Mouse (Mus musculus) limb, embryonic 10.5 days (tissue): ENCODE results near the gene Adgrg7. TPM values are rescaled to one million over a fixed set of nuclear protein-coding genes. Genes with fewer than 3 reads are reported as not detected.

Experiments used
- DNase-seq: peaks from one replicate; pipeline ENCODE4 v3.0.0-alpha.2; 2017; ENCODE audit warnings: low spot score
- H3K27ac ChIP-seq: fragments of 300-500 bp; sonication (generic); 2 replicates; pipeline ENCODE4 v1.5.1; 2016; ENCODE audit warnings: mild to moderate bottlenecking
- H3K27me3 ChIP-seq: fragments of 300-500 bp; sonication (generic); 2 replicates; pipeline ENCODE4 v1.6.1; 2016; ENCODE audit warnings: low read depth, mild to moderate bottlenecking; ENCODE audit not compliant: poor library complexity, severe bottlenecking
- H3K36me3 ChIP-seq: fragments of 300-500 bp; sonication (generic); 2 replicates; pipeline ENCODE4 v1.6.1; 2016; ENCODE audit warnings: mild to moderate bottlenecking, moderate library complexity
- H3K4me1 ChIP-seq: fragments of 300-500 bp; sonication (generic); 2 replicates; pipeline ENCODE4 v1.6.1; 2016
- H3K4me3 ChIP-seq: fragments of 300-500 bp; sonication (generic); 2 replicates; pipeline ENCODE4 v1.5.1; 2016; ENCODE audit warnings: mild to moderate bottlenecking, moderate library complexity
- H3K9me3 ChIP-seq: fragments of 300-500 bp; sonication (generic); replicated peaks from 2 replicates; pipeline ENCODE4 v1.6.1; 2016; ENCODE audit warnings: mild to moderate bottlenecking
- WGBS: fragments of 180-500 bp; shearing (Covaris S2); methylation state at CpG from one replicate; pipeline ENCODE4 v1.1.7; 2016; 5-methylcytosine and 5-hydroxymethylcytosine counted together
- polyA plus RNA-seq: library from polyadenylated mRNA; unstranded; fragments of >200 nt; fragmentation: Nextera tagmentation; extraction: Ambion mirVana; gene quantifications from 2 replicates; pipeline ENCODE4 v1.2.1, GENCODE M21; 2016

The Adgrg7 gene
- polyA plus RNA-seq, 1 experiment from 2014 or later: not detected

GRCm38 (mm10) chr16:56690715-56691114, 104.9 kb downstream of the Adgrg7 start:
- no peaks in the 10 kb centered on the region for H3K9me3 ChIP-seq
- no peaks in the 10 kb centered on the region for H3K4me1 ChIP-seq
- no peak for DNase-seq
- no peaks in the 10 kb centered on the region for H3K27me3 ChIP-seq
- no peak overlapping the region for H3K27ac ChIP-seq
- WGBS: 93% methylated on average over 7 of the region's 7 CpGs
- peaks cover 84% of the 10 kb centered on the region for H3K36me3 ChIP-seq
- H3K4me3 ChIP-seq: no peak overlapping the region

GRCm38 (mm10) chr16:56686747-56687146, 108.9 kb downstream of the Adgrg7 start:
- WGBS: 95% methylated on average over 5 of the region's 5 CpGs
- H3K4me3 ChIP-seq: no peak overlapping the region
- H3K27ac ChIP-seq: no peak overlapping the region
- no peak for DNase-seq
- H3K27me3 ChIP-seq: no peaks in the 10 kb centered on the region
- no peaks in the 10 kb centered on the region for H3K4me1 ChIP-seq
- H3K9me3 ChIP-seq: no peaks in the 10 kb centered on the region
- peaks cover 64% of the 10 kb centered on the region for H3K36me3 ChIP-seq

GRCm38 (mm10) chr16:56681010-56681645, 114.5 kb downstream of the Adgrg7 start:
- Histone ChIP-seq H3K4me1 (no peaks in the 10 kb centered on the region), H3K4me3 (no peak overlapping the region), H3K27ac (no peak overlapping the region), H3K36me3 (peaks cover 17% of the 10 kb centered on the region), H3K27me3 (no peaks in the 10 kb centered on the region), H3K9me3 (no peaks in the 10 kb centered on the region)
- no peak for DNase-seq
- 90% methylated on average over 8 of the region's 8 CpGs for WGBS

GRCm38 (mm10) chr16:56677146-56677545, 118.5 kb downstream of the Adgrg7 start:
- DNase-seq: no peak
- no peaks in the 10 kb centered on the region for H3K9me3 ChIP-seq
- 79% methylated on average over 4 of the region's 4 CpGs for WGBS
- H3K27ac ChIP-seq: no peak overlapping the region
- H3K4me3 ChIP-seq: no peak overlapping the region
- no peaks in the 10 kb centered on the region for H3K27me3 ChIP-seq
- no peaks in the 10 kb centered on the region for H3K4me1 ChIP-seq
- H3K36me3 ChIP-seq: no peaks in the 10 kb centered on the region

Other genes starting within 250 kb of the Adgrg7 start
- gene Tfg, start 78.4 kb downstream of the Adgrg7 start, polyA plus RNA-seq: 141 and 150 TPM in 2 replicates
- gene Tmem45a, start 90.3 kb upstream of the Adgrg7 start, polyA plus RNA-seq: 7.4 and 9.0 TPM in 2 replicates
- not detected in 2 replicates for gene Lnp1, start 132.2 kb upstream of the Adgrg7 start, polyA plus RNA-seq